Mouse (Mus musculus) ES-Bruce4 (cell line): ENCODE data around the gene 1700025C18Rik.

ENCODE experiments used
- CTCF ChIP-seq: IDR thresholded peaks from one replicate; pipeline ENCODE4 v1.8.1; 2011; ENCODE audit warnings: low read depth, low read length
- EP300 ChIP-seq: IDR thresholded peaks from 2 replicates; pipeline ENCODE4 v1.6.1; 2011; ENCODE audit warnings: low read depth, low read length; ENCODE audit not compliant: insufficient read depth

- TF ChIP-seq CTCF (no peak), EP300 (no peak)
Observed at GRCm38 (mm10) chr2:165133566-165133965, 43.0 kb upstream of the 1700025C18Rik start.
